Mouse (Mus musculus) mouse embryonic stem cell (cell line): ENCODE results near the gene Spop.

Experiments used
- in situ Hi-C, 2 experiments: fragments of 300-500 bp; cut with MboI; formaldehyde crosslinking; loops; 1 replicate in 1 of 2; 3 replicates in 1 of 2; pipeline ENCODE4 v1.14.3; 2019 to 2020; ENCODE audit warnings: low sequenced_read_pairs in 2 of 2, low pct_unique_long_range_greater_than_20kb in 1 of 2, mixed read lengths in 1 of 2; ENCODE audit not compliant: unreplicated experiment in 1 of 2

The Spop gene

DNA sequence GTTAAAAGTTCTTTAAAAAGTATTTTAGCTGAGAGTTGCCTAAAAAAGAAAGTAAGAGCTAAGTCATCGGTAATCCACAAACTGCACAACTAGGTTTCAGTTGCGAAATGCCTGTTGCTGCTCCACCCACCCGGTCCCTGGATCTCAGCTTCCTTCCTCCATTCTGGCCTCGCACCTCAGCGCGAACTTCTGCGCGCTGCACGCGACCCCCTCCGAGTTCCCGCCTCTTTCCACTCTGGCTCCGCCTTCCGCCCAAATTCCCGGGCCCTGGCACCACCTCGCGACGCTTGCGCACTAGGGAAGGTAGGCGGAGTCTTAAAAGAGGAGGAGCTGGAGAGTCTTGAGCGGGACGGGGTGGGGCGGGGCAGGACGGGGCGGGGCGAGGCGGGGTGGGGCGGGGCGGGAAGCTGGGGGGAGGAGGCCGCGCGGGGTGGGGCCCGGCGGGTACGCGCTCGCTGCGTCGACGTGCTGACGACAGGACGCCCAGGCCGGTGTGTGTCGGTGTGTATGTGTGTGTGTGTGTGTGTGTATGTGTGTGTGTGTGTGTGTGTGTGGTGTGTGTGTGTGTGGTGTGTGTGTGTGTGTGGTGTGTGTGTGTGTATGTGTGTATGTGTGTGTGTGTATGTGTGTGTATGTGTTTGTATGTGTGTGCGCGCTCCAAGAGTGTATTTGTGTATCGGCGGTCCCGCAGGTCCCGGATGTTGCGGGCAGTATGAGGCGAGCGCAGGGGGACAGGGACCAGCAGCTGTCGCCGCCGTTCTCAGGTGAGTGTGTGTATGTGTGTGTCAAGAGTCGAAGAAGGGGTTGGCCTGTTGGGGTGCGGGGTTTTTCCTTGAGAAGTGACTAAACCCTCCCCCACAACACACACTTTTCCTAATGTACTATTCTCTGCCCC, at the start of gene Spop:
Gene Spop, plus strand, starts transcription at position 440 of the 895 bp plus-strand sequence.
- in situ Hi-C loops, result no loop called here

DNA sequence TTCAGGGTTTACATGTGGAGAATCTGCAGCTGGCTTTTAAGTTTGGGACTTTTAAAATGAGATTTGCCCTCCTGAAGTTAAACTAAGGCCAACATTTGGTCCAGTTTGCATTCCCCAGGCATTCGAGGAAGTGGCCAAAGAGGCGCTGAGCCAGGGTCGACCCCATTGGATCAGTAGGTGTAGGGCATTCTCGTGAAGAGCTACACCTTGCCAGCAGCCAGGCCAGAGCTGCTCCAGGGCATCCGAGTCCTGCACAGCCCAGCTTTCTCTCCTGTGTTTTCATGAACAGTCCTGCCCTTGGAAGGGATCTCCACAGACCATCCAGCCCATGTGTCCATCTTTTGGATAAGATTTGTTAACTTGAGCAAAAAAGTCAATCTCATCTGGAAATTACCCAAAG, 49.5 kb upstream of the Spop start:
- in situ Hi-C loops, result no loop called here

DNA sequence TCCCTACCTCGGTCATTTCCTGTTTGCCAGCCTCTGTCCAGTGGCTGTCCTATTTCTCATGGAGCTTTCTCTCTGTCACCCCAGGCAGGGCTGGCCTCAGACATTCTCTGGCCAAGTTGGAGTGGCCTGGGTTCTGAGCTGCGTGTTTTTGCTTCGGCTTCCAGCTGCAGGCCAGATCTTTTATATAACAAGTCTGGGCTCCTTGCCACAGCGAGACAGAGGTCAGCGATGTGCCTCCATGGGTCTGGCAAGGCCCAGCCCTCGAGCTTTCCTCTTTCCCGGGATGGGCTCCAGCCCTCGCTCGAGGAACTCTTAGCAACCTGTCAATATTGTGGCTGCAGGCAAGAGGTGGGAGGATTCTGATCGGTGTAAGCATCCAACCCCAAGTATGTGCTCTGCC, 48.3 kb upstream of the Spop start:
- in situ Hi-C loops, result no loop called here

DNA sequence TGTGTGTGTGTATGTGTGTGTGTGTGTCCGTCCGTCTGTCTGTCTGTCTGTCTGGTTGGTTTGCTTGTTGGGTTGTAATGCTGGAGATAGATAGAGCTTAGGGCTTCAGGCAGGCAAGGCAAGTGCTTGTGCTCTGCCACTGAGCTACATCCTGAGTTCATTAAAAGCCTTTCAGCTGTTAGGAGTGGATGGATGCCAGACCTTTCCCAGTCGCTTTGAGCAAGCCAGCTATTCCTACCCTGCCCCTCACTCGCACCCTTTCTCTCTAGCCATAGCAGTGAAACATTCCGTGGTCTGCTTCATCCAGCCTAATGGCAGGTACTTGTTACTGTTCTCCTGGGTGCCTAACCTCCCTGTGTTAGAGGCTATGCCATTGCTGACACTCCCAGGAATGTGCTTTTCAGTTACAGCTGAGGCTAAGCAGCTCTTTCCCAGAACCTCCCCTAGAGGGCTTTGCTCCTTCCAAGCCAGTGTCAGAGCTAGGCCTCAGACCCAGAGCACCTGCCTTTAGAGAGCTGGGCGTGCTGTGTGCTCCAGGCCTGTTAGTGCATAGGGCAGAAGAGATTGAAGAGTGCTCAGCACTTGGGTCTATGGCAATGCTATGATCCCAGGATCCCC, 47.5 kb upstream of the Spop start:
- in situ Hi-C loops, result no loop called here

GRCm38 (mm10) chr11:95367011-95367735, 46.7 kb upstream of the Spop start:
- in situ Hi-C loops, result no loop called here

GRCm38 (mm10) chr11:95368231-95368823, 45.6 kb upstream of the Spop start:
- in situ Hi-C loops, result no loop called here

DNA sequence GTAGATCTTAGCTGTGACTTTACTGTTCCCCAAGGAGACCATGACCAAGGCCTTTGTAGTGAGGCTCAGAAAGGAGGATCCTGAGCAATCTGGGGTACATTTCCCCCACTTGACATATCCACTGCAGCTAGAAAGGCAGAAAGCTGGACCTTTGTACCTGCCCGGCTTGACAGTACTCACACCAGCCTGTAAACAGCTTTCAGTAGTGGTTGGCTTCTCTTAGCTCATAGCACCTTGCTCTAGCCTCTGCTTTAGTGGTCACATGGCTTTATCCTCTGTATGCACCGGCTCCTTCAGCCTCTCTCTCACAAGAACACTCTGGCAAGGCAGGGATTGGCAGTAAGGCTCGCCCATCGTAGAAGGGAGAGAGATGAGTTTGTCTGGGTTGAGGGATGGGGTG, 45.0 kb upstream of the Spop start:
- in situ Hi-C loops, result no loop called here

DNA sequence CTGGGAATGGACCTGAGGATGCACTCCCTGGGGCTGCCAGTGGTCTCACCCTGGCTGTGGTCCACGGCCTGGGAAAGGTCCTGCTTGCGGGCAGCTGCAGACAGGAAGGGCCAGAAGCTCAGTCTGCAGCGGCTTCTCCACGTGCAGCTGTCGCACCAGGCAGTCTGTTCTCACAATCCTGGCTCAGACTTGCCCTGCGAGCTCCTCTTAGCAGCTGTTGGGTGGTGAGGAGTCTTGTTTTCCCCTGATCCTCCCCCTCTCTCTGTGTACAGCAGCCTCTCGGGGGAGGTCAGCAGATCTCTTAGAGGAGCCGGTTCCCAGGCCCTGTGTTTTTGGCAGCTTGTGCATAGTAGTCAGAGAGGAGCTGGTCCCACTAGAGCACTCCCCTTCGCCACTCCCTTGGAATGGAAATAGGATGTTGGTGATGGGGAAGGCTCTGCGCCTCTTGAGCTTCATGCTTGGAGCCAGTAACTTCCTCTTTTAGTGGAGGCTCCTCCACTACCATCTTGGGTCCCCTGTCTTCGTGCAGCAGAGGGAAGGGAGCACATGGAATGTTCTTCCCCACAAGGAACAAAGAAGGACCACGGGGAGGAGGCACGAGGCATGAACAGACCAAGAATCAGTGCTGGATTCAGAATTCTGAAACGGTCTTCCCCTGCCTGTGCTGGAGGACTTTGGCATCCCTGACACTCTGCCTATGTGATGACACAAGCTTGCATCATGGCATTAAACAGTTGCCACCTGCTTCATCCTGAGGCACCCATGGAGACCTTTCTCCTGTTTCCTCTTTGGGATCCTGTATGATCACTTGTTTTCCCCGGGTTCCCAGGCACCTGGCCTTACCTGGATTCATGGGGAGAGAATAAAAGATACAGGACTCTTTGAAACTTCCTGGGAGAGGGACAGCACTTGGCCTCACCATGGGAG, 43.7 kb upstream of the Spop start:
- in situ Hi-C loops, result no loop called here

- in situ Hi-C loops, result no loop called here
Observed at GRCm38 (mm10) chr11:95371182-95371581, 42.7 kb upstream of the Spop start.

GRCm38 (mm10) chr11:95378926-95379325, 35.0 kb upstream of the Spop start:
- in situ Hi-C loops, result no loop called here

GRCm38 (mm10) chr11:95379552-95379951, 34.3 kb upstream of the Spop start:
- in situ Hi-C loops, result no loop called here

GRCm38 (mm10) chr11:95380711-95381110, 33.2 kb upstream of the Spop start:
- in situ Hi-C loops, result no loop called here

DNA sequence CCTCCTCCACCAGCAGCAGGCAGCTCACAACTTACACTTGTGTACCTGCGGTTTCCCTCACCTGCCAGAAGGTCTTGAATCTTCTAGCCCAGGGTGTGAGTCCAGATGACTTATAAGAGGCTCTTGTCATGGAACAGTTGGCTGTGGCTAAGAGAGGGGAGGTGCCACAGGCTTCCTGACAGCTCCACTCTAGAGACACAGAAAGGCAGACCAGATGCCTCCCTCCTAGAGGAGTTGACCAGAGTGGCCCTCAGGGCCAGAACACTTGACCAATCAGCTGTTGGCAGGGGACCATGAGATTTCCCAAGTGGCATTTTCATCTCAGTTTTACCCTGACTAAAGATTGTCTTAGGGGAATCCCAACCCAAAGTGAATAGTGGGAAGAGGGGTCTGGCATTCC, 32.7 kb upstream of the Spop start:
- in situ Hi-C loops, result no loop called here

DNA sequence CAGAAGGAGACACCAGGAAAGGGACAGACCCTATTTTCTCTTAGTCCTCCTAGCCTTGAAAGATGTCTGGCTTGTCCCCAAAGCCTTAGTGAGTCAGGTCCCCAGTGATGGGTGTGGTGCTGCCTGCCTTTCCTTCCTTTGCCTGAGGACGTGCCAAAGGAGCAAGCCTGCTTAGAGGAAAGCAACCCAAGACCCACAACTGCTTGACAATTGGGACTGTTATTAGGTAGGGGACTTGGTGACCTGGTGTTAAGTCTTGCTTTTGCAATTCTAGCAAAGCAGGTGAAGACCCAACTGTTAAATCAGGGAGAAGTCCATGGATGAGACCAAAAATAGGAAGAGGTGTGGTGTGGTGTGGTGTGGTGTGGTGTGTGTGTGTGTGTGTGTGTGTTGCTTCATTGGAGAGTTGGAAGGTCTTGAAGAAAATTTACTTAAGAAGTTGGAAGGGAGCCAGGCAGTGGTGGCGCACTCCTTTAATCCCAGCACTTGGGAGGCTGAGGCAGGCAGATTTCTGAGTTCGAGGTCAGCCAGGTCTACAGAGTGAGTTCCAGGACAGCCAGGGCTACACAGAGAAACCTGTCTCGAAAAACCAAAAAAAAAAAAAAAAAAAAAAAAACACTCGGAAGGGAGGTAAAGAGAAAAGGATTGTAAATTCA, 30.4 kb upstream of the Spop start:
- in situ Hi-C loops, result no loop called here

- in situ Hi-C loops, result no loop called here
Observed at GRCm38 (mm10) chr11:95384004-95384318, 29.9 kb upstream of the Spop start.

DNA sequence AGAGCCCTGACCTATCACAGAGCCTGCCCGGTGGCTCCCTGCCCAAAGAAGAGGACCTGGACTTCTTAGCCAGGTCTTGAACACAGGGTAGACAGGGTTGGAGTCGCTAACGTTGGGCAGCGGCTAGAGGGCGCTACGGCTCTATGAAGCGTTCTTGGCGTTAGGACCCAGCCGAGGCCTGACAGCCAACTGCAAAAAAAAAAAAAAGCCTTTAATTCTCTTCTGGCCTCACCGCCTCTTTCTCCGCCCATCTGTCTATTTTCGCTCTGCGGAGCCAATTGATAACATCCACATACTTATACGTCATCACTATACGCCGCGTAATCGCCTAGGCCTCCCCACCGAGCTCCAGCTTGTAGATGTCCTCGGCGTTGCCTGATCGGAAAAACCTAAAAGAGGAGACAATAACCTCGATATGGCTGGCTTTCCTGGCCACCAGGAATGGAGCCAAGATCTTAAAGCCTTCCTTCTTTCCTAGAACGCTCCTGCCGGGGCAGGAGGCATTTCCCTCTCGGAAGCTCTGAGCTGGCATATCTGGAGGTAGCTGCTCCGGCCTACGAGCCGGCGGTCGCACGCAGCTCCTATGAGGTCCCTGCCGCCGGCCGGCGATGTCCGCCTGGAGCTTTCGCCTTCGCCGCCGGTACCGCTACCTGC, 29.4 kb upstream of the Spop start, which contains the start of gene Slc35b1:
Gene Slc35b1, plus strand, starts transcription at position 374 of the 654 bp plus-strand sequence.
- in situ Hi-C loops, result no loop called here

DNA sequence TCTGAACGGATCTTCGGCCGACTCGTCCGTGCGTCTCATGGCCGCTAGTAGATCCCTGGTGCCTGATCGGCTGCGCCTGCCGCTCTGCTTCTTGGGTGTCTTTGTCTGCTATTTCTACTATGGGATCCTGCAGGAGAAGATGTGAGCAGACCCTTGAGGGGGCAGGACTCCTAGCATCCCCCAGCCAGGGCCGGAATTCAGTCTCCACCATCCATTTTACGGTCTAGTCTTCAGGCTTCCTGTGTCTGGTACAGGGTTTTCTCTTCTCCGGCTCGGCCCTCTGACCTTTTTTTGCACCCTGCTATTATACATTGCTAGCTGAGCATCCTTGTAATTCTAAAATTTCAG, 28.9 kb upstream of the Spop start:
- in situ Hi-C loops, result no loop called here
